Mouse (Mus musculus) lung, adult 2 months (tissue): ENCODE measurements around the gene Trak1.

ENCODE experiments used
- CTCF ChIP-seq: fragments of 200-500 bp; IDR thresholded peaks from 2 replicates; pipeline ENCODE4 v1.5.1; 2011; ENCODE audit warnings: mild to moderate bottlenecking, low read length, control low read depth; ENCODE audit not compliant: insufficient read depth
- POLR2A ChIP-seq: fragments of 200-500 bp; IDR thresholded peaks from 2 replicates; pipeline ENCODE4 v1.6.1; 2011; ENCODE audit warnings: low read depth, mild to moderate bottlenecking, control low read depth, low read length, borderline replicate concordance; ENCODE audit errors: extremely low read depth

- no peak for TF ChIP-seq CTCF
- TF ChIP-seq POLR2A: peak; percentile 81; the same call in 1 of the 2 replicates
Observed at GRCm38 (mm10) chr9:121371346-121371891, 74.1 kb downstream of the Trak1 start.
